Mouse (Mus musculus): Measurements from ENCODE around the gene Fra10ac1. TPM values are rescaled to one million over a fixed set of nuclear protein-coding genes. Genes with fewer than 3 reads are reported as not detected.

Fra10ac1 gene
- polyA plus RNA-seq, 1 experiment from 2014 or later: 47.6 TPM

- Histone ChIP-seq H3K9me3 (no peaks in the 10 kb centered on the region), H3K4me1 (peaks cover 1% of the 10 kb centered on the region), H3K27ac (no peak overlapping the region), H3K27me3 (ENCODE audit: poor library complexity, severe bottlenecking) (no peaks in the 10 kb centered on the region), H3K36me3 (replicated peaks) (peaks cover 51% of the 10 kb centered on the region), H3K4me3 (no peak overlapping the region)
- DNase-seq (ENCODE audit: extremely low spot score, low spot score): no peak
- 98% methylated on average over 3 of the region's 3 CpGs for WGBS
These were observed 6.3 kb downstream of the Fra10ac1 start for GRCm38 (mm10) chr19:38217696-38218095.

- Histone ChIP-seq H3K4me3 (no peak overlapping the region), H3K9me3 (peaks cover 2% of the 10 kb centered on the region; the same call in 1 of the 2 replicates), H3K4me1 (no peaks in the 10 kb centered on the region), H3K36me3 (replicated peaks) (peaks cover 46% of the 10 kb centered on the region), H3K27me3 (ENCODE audit: poor library complexity, severe bottlenecking) (no peaks in the 10 kb centered on the region), H3K27ac (no peak overlapping the region)
- 58% methylated on average over 9 of the region's 9 CpGs for WGBS
- DNase-seq (ENCODE audit: extremely low spot score, low spot score): no peak
These were observed 17.3 kb downstream of the Fra10ac1 start for GRCm38 (mm10) chr19:38206669-38207068.

- no peak for DNase-seq (ENCODE audit: extremely low spot score, low spot score)
- no peaks in the 10 kb centered on the region for H3K27me3 ChIP-seq (ENCODE audit: poor library complexity, severe bottlenecking)
- H3K27ac ChIP-seq: no peak overlapping the region
- H3K36me3 ChIP-seq (replicated peaks): peaks cover 23% of the 10 kb centered on the region
- 90% methylated on average over 5 of the region's 5 CpGs for WGBS
- H3K9me3 ChIP-seq: no peaks in the 10 kb centered on the region
- H3K4me1 ChIP-seq: no peaks in the 10 kb centered on the region
- H3K4me3 ChIP-seq: no peak overlapping the region
These were observed 25.2 kb downstream of the Fra10ac1 start for GRCm38 (mm10) chr19:38198731-38199130.

- no peaks in the 10 kb centered on the region for H3K9me3 ChIP-seq
- no peak overlapping the region for H3K27ac ChIP-seq
- H3K27me3 ChIP-seq (ENCODE audit: poor library complexity, severe bottlenecking): no peaks in the 10 kb centered on the region
- H3K36me3 ChIP-seq (replicated peaks): peaks cover 14% of the 10 kb centered on the region
- WGBS: 93% methylated on average over 4 of the region's 4 CpGs
- DNase-seq (ENCODE audit: extremely low spot score, low spot score): no peak
- H3K4me1 ChIP-seq: no peaks in the 10 kb centered on the region
- no peak overlapping the region for H3K4me3 ChIP-seq
These were observed 28.7 kb downstream of the Fra10ac1 start for GRCm38 (mm10) chr19:38195245-38195644.

- Histone ChIP-seq H3K4me1 (no peaks in the 10 kb centered on the region), H3K36me3 (replicated peaks) (peaks cover 27% of the 10 kb centered on the region), H3K9me3 (no peaks in the 10 kb centered on the region), H3K27me3 (ENCODE audit: poor library complexity, severe bottlenecking) (no peaks in the 10 kb centered on the region), H3K27ac (no peak overlapping the region), H3K4me3 (no peak overlapping the region)
- DNase-seq (ENCODE audit: extremely low spot score, low spot score): no peak
- WGBS: 90% methylated on average over 5 of the region's 5 CpGs
These were observed 32.5 kb downstream of the Fra10ac1 start for GRCm38 (mm10) chr19:38191446-38191845.

GRCm38 (mm10) chr19:38190606-38191005, 33.4 kb downstream of the Fra10ac1 start:
- no peaks in the 10 kb centered on the region for H3K4me1 ChIP-seq
- H3K27me3 ChIP-seq (ENCODE audit: poor library complexity, severe bottlenecking): no peaks in the 10 kb centered on the region
- DNase-seq (ENCODE audit: extremely low spot score, low spot score): no peak
- no peak overlapping the region for H3K4me3 ChIP-seq
- H3K9me3 ChIP-seq: no peaks in the 10 kb centered on the region
- 90% methylated on average over 3 of the region's 3 CpGs for WGBS
- peaks cover 28% of the 10 kb centered on the region for H3K36me3 ChIP-seq (replicated peaks)
- no peak overlapping the region for H3K27ac ChIP-seq

GRCm38 (mm10) chr19:38187345-38187680, 36.6 kb downstream of the Fra10ac1 start:
- H3K27ac ChIP-seq: no peak overlapping the region
- WGBS: 91% methylated on average over 2 of the region's 2 CpGs
- H3K4me1 ChIP-seq: no peaks in the 10 kb centered on the region
- no peaks in the 10 kb centered on the region for H3K9me3 ChIP-seq
- H3K4me3 ChIP-seq: no peak overlapping the region
- H3K27me3 ChIP-seq (ENCODE audit: poor library complexity, severe bottlenecking): no peaks in the 10 kb centered on the region
- H3K36me3 ChIP-seq (replicated peaks): peaks cover 17% of the 10 kb centered on the region
- no peak for DNase-seq (ENCODE audit: extremely low spot score, low spot score)

GRCm38 (mm10) chr19:38186631-38187344, 37.2 kb downstream of the Fra10ac1 start:
- H3K36me3 ChIP-seq (replicated peaks): peaks cover 17% of the 10 kb centered on the region
- DNase-seq (ENCODE audit: extremely low spot score, low spot score): no peak
- 95% methylated on average over 5 of the region's 5 CpGs for WGBS
- no peaks in the 10 kb centered on the region for H3K9me3 ChIP-seq
- no peaks in the 10 kb centered on the region for H3K27me3 ChIP-seq (ENCODE audit: poor library complexity, severe bottlenecking)
- H3K27ac ChIP-seq: no peak overlapping the region
- no peaks in the 10 kb centered on the region for H3K4me1 ChIP-seq
- no peak overlapping the region for H3K4me3 ChIP-seq

GRCm38 (mm10) chr19:38179675-38180074, 44.3 kb downstream of the Fra10ac1 start:
- WGBS: 93% methylated on average over 9 of the region's 9 CpGs
- Histone ChIP-seq H3K9me3 (no peaks in the 10 kb centered on the region), H3K4me1 (no peaks in the 10 kb centered on the region), H3K27ac (no peak overlapping the region), H3K4me3 (no peak overlapping the region), H3K27me3 (ENCODE audit: poor library complexity, severe bottlenecking) (no peaks in the 10 kb centered on the region), H3K36me3 (replicated peaks) (no peaks in the 10 kb centered on the region)
- DNase-seq (ENCODE audit: extremely low spot score, low spot score): no peak

GRCm38 (mm10) chr19:38164633-38165032, 59.3 kb downstream of the Fra10ac1 start:
- Histone ChIP-seq H3K9me3 (no peaks in the 10 kb centered on the region), H3K27me3 (ENCODE audit: poor library complexity, severe bottlenecking) (no peaks in the 10 kb centered on the region), H3K4me1 (no peaks in the 10 kb centered on the region), H3K36me3 (replicated peaks) (no peaks in the 10 kb centered on the region), H3K4me3 (no peak overlapping the region), H3K27ac (no peak overlapping the region)
- 63% methylated on average over 2 of the region's 2 CpGs for WGBS
- DNase-seq (ENCODE audit: extremely low spot score, low spot score): no peak

- Histone ChIP-seq H3K27me3 (ENCODE audit: poor library complexity, severe bottlenecking) (no peaks in the 10 kb centered on the region), H3K4me1 (no peaks in the 10 kb centered on the region), H3K4me3 (no peak overlapping the region), H3K36me3 (replicated peaks) (no peaks in the 10 kb centered on the region), H3K27ac (no peak overlapping the region), H3K9me3 (no peaks in the 10 kb centered on the region)
- no peak for DNase-seq (ENCODE audit: extremely low spot score, low spot score)
- 93% methylated on average over 21 of the region's 21 CpGs for WGBS
These were observed 62.2 kb downstream of the Fra10ac1 start for GRCm38 (mm10) chr19:38161648-38162354.

- 0 out of 2 replicates have a peak, but pooled peaks cover 5% of the 10 kb centered on the region for H3K4me1 ChIP-seq
- WGBS: 100% methylated on average over 1 of the region's 1 CpGs
- no peak for DNase-seq (ENCODE audit: extremely low spot score, low spot score)
- no peaks in the 10 kb centered on the region for H3K36me3 ChIP-seq (replicated peaks)
- no peak overlapping the region for H3K4me3 ChIP-seq
- no peaks in the 10 kb centered on the region for H3K27me3 ChIP-seq (ENCODE audit: poor library complexity, severe bottlenecking)
- no peak overlapping the region for H3K27ac ChIP-seq
- H3K9me3 ChIP-seq: no peaks in the 10 kb centered on the region
These were observed 67.7 kb downstream of the Fra10ac1 start for GRCm38 (mm10) chr19:38156243-38156642.

- Histone ChIP-seq H3K27me3 (ENCODE audit: poor library complexity, severe bottlenecking) (no peaks in the 10 kb centered on the region), H3K27ac (no peak overlapping the region), H3K9me3 (no peaks in the 10 kb centered on the region), H3K4me1 (no peaks in the 10 kb centered on the region), H3K4me3 (no peak overlapping the region), H3K36me3 (replicated peaks) (no peaks in the 10 kb centered on the region)
- WGBS: 89% methylated on average over 4 of the region's 4 CpGs
- DNase-seq (ENCODE audit: extremely low spot score, low spot score): no peak
These were observed 80.2 kb downstream of the Fra10ac1 start for GRCm38 (mm10) chr19:38143540-38144271.

Measured in forebrain, embryonic 10.5 days (tissue).